Mouse (Mus musculus) testis, postnatal 10 days (tissue): ENCODE data around the gene Dpp6.
A peak's percentile ranks its signal among the peaks of the same experiment; 100 is the strongest.

Experiments used
- DNase-seq: peaks from one replicate; pipeline ENCODE4 v3.0.0; 2021; ENCODE audit warnings: low spot score

Gene Dpp6

DNA sequence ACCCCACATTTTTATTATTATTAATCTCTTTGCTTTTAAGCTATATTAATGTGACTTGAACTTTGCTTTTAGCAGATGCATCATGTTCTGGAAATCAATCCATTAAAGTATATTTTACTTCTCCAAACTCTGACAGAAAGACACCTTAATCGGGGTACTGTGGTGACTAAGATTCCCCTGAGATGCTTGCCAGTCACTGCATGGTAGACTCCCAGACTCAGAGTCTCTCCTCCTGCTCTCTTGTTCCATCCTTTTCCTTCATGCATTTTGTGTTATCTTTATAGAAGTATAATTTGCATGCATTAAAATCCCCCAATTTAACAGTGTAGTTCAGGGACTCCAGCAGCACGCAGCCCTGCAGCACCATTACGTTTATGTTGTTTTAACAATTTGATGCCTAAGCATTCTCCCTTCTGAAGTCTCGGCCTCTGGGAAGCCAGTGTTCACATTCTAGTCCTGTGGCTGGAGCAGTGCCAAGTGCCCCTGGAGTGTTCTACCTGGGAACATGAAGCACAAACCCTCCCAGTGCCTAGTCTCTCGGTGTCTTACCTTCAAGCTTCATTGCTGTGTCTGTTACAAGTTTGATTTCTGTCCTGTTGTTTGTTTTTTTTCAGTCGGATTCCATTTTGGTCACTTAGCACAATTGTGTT is 153.1 kb downstream of the Dpp6 start:
- DNase-seq = no peak

DNA sequence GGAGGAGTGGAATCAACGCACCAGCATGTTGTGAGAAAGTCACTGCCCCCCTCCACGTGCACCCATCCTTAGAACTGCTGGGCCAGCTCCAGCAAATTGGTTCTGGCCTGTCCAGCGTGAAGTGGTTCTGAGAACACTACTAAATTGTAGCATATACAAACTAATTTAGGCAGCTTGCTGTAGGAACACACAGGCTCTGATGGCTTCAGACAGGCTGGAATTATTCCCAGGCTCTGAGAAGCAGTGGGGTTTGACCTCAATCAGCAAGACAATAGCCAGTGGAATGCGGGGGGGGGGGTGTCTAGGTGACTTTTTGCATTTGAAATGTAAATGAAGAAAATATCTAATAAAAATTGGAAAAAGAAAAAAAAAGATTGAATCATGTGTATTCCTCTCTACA is 156.2 kb downstream of the Dpp6 start:
- DNase-seq = no peak

DNA sequence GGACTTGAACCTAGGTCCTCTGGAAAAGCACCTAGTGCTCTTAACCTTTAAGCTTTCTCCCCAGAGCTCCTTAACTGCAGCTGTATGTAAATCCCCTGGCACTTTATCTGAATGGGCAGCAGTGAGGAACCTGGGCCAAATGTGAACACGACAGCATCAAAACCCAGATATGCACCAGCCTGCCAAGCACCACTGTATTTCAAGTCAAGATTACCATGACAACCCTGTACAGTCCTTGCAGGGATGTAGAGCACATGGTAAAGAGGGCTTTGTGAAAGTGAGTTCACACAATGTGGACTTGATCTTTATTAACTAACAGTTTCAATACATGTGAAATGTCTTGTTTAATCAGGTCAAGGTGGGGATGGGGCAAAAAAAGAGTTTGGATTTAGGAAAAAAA is 162.3 kb downstream of the Dpp6 start:
- DNase-seq = no peak

DNA sequence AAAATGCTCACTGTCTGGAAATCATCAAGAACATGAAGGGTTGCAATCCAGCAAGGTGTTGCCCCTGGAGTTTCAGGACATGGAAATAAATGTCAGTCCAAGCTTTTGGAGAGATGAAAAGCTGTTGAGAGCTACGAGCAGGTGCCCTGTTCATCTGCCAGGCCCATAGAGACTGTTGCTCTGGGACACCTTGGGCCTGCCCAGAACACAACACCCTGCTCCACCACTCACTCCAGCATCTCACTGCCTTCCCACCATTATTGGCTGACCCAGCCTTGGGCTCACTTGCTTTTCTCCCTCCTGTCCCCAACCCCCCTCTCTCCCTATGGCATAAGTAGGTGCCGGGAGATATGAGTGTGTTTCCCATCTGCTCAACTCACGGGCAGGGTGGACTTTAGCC is 162.8 kb downstream of the Dpp6 start:
- DNase-seq = no peak

DNA sequence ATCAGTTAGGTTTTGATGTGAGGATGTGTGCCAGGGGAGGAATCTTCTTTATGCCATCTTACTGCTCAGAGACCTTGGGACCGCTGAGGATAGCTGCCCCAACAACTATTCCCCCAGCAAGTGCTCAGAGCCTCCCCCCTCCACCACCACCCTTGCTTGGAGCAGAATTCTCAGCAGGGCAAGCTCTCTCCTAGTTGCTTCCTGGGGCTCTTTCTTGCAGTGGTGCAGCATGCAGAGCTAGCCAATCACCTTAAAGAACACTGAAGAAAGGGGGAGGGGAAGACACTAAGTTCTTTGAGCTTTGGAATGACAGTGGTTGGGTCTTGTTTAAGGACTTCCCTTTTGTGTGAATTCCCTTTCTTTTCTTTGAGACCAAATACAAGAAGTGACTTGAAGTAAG is 168.1 kb downstream of the Dpp6 start:
- DNase-seq = no peak

DNA sequence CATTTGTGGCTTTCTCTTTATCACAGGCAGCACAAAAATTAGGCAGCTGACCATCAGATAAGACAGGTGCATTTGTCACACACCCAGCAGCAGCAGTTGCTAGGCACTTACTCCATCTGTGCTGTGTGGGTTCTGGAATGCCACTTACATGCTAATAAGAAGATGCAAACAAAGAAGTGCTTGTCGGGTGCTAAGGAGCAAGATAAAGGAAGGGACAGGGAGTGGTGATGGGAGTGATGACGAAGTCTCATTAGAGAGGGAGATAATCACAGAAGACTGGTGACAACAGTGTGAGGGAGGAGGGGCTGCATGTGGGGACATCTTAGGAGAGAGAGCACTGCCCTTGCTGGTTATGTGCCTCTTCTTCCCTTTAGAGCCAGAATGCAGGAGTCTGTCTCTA is 174.6 kb downstream of the Dpp6 start:
- no peak for DNase-seq

DNA sequence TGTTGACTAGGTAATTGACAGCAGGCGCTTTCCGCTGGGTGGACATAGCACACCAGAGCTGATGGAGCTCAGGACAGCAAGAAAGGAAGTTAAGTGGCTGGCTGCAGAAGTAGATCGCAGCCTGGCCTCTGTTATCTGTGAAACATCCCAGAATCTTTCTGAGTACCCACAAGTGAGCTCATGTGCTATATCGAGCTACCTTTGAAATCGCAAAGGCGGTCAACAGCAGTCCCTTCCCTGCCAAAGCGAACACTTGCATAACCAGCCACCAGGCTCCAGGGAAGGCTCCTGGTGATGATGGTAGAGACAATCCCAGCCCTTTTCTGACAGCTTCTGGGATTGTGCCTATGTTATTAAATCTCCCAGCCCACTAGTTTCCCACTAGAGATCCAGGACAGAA is 186.5 kb downstream of the Dpp6 start:
- DNase-seq = no peak

DNA sequence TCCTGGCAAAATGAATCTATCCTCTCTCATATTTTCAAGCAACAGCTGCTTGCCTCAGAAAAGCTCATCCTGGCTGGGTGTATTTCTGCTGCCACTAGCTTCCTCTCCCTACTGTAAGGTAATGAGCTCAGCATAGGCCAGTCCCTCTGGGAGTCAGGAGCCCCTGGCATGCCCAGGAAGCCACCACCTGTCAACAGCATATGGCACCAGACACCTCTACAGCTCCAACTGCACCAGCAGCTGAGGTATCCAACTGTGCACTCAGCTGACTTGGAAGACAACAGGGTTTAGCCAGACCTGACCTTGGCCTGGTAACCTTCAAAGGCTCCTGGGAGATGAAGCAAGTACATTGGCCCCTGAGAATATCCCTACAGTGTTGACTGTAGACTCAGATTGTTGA is 192.2 kb downstream of the Dpp6 start:
- no peak for DNase-seq

DNA sequence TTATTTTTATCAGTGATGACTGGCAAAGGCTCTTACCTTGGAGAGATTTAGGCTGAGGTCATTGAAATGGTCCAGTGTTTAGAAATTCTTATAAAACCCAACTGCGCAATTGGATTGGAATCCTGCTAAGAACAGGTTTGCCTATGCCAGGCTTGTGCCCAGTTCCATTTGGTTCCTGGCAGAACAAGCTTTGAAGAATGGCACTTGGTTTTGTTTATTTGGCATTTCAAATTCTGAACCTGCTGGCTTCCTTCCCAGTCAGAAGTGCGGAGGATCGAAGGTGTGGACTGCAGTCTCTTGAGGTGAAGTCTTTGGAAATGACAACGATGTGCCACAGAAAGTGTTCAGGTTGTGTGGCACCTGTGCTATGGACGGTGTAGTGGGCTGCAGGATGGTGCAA is 193.6 kb downstream of the Dpp6 start:
- DNase-seq = no peak

DNA sequence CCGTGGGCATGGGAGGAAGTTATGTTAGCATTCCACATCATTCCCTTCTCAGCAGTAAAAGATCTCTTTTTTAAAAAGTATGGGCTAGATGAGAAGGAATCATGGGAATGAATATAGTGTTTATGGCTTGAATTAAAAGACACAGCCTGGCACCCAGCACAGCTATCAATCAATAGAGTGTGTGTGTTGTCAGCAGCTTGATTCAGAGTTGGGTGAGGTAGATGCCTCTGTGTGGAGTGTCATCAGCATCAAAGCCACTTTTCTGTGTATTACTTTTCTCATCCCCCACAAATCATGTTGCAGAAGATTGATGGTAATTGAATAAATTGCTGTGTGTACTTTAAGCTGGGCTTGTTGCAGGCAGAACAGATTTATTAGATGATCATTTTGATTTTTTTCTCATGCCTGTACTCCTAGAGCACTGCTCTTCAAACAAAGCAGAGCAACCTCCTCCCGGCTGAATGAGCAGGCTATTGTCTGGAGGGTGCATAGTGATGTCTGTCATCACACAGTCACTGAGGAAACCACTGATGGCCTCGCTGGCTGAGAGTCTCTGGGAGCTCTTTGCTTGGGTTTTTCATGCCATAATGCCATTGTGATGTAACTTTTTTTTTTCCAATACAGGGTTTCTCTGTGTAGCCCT is 201.4 kb downstream of the Dpp6 start:
- no peak for DNase-seq

DNA sequence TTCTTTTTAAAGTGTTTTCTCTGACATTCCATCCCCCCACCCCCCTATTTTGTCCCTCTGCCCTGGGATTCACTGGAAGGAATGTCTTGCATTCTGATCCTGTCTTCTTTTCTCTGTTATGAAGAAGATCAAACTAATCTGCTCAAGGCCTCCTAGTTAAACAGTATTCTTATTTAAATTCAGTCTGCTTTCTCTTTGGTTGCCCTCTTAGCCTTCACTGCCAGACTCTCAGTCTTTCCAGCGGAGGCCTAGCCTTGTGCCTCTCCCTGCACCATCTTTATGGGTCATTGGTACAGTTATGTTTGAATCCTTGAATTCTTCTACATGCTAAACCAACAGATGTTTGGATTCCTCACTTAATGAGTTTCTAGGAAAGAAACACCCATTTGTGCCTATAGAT is 211.6 kb downstream of the Dpp6 start:
- no peak for DNase-seq

DNA sequence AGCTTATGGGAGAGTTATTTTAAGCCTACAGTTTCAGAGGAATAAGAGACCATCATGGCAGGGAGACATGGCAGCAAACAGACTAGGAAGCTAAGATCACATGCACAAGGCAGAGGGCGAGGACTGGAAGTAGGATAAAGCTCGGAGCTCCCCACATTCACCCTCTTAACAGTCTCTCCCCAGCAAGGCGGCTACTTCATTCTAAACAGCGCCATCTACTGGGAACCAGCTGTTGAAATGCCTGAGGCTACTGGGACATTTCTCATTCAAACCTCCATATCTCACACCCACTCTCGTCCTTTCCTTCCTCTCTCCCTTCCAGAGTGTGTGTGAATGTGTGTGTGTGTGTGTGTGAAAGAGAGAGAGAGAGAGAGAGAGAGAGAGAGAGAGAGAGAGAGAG is 212.8 kb downstream of the Dpp6 start:
- no peak for DNase-seq

DNA sequence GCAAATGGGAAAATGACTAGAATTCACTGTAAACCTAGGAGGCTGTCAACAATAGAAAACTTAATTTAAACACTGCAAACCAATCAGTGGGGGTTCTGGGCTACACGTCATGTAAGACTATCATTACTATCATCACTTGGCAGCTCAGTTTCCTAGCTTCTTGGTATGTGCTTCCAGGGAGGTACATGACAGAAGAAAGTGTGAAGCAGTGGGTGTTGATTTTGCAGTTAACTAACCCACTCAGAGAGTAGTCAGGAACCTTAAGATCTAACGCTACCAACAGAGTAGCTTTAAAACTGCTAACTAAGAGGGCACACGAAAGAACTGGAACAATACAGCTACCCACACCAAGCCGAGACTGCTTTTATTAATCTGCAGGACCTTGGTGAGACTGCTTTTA is 217.9 kb downstream of the Dpp6 start:
- no peak for DNase-seq

DNA sequence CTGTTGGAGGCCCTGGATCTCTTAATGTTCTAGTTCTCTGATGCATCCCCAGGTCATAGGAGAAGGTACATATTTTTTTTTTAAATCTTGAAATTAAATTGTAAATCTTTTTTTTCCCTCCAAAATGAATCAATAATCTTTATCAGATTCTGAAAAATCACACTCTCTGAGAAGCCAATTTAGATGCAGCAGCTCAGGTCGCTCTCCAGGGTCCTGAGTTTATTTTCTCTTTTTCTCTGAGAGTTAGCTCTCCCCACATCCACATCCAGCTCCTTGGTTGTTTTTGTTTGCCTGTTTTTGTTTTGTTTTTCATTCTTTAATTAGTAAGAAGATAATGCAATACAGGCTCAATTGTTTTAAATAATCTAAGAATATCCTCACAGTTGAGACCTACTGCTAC is 218.3 kb downstream of the Dpp6 start:
- DNase-seq = no peak

DNA sequence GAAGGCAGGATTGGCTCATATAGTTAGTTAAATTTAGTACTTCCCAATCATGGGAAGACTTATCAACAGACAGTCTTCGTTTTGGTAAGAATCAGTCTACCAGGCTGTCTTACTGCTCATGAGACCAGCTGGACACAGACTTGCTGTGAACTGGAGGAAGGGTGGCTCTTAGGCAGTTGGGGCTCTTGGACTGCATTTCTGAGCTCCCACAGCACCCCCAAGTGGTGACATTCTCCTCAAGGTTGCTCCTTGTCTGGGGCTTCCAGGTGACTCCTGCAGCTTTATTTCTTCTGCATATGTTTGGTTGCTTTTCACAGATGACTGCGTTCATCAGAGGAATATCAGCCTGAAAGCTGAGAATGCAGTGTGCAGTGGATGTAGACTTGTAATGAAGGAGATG is 218.9 kb downstream of the Dpp6 start:
- DNase-seq = no peak

DNA sequence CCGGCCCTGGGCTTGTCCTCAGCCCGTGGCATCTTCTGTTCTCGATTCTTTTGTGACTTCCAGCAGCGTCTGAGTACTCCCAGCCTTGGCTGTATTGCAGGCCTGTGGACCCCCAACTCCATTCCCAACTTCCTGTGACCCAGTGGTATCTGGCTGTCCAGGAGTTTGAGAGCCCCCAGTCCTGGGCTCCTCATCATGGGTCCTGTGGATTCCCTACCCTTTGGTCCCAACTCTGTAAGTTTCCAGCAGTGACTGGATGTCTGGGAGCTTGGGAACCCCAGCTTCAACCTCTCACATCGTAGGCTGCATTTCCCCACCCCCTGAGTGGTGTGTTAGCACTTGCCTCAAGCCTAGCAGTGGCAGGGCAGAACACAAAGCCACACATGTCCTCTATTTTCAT is 220.8 kb downstream of the Dpp6 start:
- DNase-seq = no peak

DNA sequence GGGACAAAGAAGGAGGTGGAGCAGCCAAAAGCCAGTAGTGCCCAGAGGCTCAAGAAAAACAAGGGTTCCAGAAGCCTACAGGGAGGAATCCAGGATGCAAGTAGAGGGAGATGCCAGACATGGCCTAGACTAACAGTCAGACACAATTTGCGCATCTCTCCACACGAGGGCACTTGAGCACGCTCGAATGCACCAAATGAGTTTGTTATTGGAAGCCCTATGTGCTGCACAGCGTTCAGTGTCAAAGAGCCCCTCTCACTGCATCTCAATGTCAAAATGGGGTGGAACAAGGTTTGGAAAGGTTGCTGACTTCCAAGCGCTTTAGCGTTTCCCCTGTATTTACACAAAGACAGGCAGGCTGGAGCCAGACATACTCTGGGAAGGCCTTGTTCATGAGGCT is 231.2 kb downstream of the Dpp6 start:
- DNase-seq = no peak

DNA sequence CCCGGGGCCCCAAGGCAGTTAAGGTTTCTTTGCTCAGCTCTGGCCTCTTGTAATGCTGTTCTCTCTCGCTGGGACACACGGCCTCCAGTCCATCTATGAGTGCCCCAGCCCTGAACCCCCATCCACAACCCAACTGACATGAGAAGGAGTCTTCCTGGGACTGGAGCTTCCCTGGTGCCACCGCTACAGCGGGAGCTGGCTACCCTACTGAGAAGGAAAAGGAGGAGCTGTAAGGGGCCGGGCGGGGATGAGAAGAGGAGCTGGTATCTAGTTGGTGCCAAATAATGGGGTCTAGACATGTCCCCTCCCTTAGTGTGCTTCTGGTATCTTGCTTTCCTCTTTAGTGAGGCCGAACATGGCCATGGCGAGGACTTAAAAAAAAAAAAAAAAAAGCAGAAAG is 231.9 kb downstream of the Dpp6 start:
- DNase-seq = no peak

DNA sequence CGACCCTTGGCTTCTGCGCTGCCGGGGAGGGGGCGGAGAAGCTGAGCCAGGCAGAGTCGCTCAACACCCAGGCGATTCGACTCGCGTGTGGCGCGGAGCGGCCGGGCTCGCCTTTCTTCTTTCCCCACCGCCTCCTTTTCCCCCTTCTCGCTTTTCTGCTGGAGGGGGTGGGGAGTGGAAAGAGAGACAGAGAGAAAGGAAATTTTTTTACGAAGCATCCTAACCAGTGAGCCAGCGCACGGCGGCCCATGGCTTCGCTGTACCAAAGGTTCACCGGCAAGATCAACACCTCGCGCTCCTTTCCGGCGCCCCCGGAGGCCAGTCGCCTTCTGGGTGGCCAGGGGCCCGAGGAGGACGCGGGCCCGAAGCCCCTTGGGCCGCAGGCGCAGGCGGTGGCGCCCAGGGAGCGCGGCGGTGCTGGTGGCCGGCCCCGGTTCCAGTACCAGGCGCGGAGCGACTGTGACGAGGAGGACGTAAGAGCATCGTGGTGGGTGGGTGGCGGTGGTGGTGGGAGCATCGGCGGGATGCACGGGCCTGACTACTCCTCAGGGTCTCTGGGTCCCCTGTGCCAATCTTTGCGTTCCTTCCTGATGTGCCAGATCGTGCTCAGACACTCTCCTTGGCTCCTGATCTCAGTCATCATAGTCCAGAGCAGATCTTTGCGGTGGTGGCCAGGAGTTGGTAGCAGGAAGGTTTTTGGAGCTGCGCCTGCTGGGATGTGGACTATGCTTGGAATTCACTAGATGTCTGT is 232.5 kb downstream of the Dpp6 start:
- no peak for DNase-seq

DNA sequence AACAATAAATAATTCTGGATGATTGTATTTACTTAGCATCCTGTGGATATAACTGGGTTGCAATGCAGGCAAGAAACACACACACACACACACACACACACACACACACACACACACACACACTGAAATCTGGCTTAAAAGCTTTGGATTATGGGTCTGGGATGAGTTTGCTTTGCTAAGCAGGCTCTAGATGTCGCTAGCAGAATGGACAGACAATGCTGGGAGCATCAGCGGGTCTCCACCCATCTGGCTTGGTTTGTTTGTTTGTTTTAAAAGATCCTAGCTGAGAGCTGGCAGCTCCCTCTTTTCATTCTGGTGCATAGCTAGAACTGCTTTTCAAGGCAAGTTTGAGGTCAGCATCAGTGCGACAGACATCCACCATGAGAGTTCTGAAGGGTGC is 234.2 kb downstream of the Dpp6 start:
- no peak for DNase-seq

DNA sequence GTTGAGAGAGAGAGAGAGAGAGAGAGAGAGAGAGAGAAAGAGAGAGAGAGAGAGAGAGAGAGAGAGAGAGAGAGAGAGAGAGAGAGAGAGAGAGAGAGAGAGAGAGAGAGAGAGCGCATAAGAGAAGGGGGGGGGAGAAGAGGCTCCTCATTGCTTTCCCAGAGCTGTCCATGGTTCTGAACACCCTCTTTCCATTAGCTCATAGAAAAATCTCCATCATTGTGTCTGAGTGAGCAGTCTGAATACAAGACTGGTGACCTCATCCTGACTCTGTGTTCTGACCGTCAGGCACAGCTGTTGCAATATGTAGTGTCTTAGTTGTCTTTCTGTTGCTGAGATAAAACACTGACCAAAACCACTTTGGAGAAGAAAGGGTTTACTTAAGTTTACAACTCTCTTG is 235.4 kb downstream of the Dpp6 start:
- DNase-seq = peak; percentile 55

DNA sequence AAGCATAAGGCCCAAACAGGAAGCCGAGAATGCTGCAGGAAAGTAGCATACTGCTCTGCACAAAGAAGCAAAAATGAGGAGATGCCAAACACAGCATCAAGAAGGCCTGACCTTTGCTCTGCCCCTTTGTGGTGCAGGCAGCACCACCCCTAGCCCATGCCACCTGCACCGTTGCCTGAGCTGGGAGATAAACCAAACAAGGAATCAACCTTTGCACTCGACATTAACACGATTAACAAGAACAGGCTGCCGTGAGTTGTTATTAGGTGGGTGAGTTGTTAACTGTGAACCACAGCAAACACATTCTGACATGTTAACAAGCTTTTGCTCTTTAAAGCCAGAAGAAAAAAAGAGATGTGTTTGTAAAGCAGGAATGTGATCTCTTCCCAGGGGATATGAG is 239.4 kb downstream of the Dpp6 start:
- DNase-seq = no peak

DNA sequence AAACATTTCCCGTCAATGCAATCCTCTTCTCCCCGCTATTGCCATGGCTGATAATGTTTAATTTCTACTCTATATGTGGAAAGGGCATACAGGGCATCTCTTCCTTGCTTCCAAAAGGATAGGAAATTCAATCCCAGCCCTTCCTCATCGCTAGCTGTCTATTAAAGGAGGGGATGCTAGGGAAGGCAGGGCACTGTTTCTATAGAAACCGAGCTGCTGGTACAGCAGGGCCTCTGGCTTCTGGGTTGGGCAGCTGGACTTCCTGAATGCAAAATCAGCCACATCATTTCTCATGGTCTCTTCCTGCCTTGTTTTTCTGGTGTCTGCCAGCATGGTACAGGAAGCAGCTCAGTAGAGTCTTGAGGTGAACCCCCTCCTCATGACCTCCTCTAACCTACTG is 243.1 kb downstream of the Dpp6 start:
- no peak for DNase-seq

DNA sequence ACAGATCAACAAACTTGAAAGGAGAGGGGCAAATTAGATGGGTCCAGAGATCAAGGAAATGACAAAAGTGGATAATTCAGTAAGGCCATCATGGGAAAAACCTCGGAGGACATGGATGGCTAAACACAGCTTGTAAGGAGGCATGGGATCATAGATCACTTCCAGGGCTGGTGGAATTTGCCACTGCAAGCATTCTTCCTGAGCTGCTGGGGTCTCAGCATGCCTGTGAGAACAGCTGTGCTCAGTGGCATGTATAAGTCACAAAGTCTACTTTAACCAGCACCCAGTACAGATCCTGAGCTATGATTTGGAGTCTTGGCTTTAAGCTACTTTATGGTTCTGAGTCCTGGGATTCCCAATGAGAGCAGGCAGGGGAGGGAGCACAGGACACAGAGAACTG is 246.9 kb downstream of the Dpp6 start:
- DNase-seq = no peak
